ENCODE assay signal across 1 mouse cellular context in the genomic region with DNA sequence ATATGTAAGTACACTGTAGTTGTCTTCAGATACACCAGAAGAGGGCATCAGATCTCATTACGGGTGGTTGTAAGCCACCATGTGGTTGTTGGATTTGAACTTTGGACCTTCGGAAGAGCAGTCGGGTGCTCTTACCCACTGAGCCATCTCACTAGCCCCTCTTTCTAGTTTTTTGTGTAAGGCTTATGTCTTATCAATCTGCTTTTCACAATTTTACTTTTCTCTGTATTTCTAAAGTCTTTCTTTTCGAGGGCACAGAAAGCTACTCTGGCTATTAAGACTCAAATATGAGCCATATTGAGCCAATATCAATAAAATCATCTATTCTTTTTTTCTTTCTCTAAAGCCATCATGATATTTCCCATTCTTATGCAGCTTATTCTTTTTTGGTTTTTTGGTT. TPM values are rescaled to one million over a fixed set of nuclear protein-coding genes. Genes with fewer than 3 reads are reported as not detected.
"Had no signal": no experiment of that assay in that cellular context is flagged by ENCODE, and none has a peak within 500 bp of the region (broad histone marks: within the 10 kb centered on the region; RNA-seq: fewer than 3 reads in every experiment).

No protein-coding gene starts in this region.

RNA-seq across cellular contexts. Expression of gene Hspa1l, which starts 22.7 kb away (rescaled TPM):
- polyA plus RNA-seq: inflammation-experienced regulatory T-cells, adult 6 months had no signal
